Comparison of ENCODE assay signal across 27 mouse cellular contexts in the genomic region with DNA sequence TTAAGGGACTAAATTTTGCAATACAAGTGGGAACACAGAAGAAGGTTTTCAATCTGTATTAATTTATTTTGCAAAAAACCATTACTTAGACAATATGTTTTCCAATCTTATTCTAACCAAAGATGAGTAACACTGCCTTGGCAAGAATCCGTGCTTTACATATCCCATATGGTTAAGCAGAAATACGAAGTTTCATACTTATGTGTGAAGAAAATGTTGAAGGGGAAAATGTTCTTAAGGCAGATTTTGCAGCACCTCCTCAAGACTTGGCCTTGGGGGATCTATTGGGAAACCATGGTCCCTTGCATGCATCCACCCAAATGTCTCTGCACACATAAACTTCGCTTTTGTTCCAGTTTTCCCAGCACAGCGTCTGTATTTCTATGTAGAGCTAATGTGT. TPM values are rescaled to one million over a fixed set of nuclear protein-coding genes. Genes with fewer than 3 reads are reported as not detected.
DNase-seq lines count a peak whose midpoint lies in the region; ATAC-seq lines count a peak whose summit lies in the region.
"Had no signal": no experiment of that assay in that cellular context is flagged by ENCODE, and none has a peak within 500 bp of the region (broad histone marks: within the 10 kb centered on the region; RNA-seq: fewer than 3 reads in every experiment).

No protein-coding gene starts in this region.

- peak; percentile 28 to 48 for DNase-seq in frontal cortex, postnatal 36 days (ENCODE audit: low spot score in 2 of 2)
- no peak for DNase-seq in frontal cortex, postnatal 14 days (ENCODE audit: low spot score in 2 of 2)
- DNase-seq in left cerebral cortex, postnatal 14 days (ENCODE audit: low spot score in 2 of 2), result peak; percentile 14 to 39
- DNase-seq in left cerebral cortex, adult 8-10 months (ENCODE audit: low spot score in 2 of 2), result no peak
- DNase-seq in telencephalon, adult 2 months (ENCODE audit: low read depth, low spot score), result peak; percentile 77
- no peak for DNase-seq in thymus, postnatal 36 days
- DNase-seq: adrenal gland, adult 2 months; cerebellum, adult 2 months; cerebellum, postnatal 36 days; embryo, embryonic 11 days; gastrocnemius, adult 2 months; heart, postnatal 4 days; kidney, adult 2 months; liver; lung, postnatal 36 days; thymus, postnatal 14 days had no signal

- H3K27me3 ChIP-seq in forebrain, embryonic 16.5 days (replicated peaks; ENCODE audit: control insufficient read depth, insufficient read depth, low read length), result no peaks in the 10 kb centered on the region
- H3K27me3 ChIP-seq: embryonic facial prominence, embryonic 13.5 days; hindbrain, embryonic 15.5 days; liver, embryonic 15.5 days; lung, embryonic 15.5 days; megakaryocyte, embryonic 14.5 days; midbrain, embryonic 13.5 days had no signal

- H3K9me3 ChIP-seq in forebrain, embryonic 16.5 days (ENCODE audit: control insufficient read depth, low read length), result no peaks in the 10 kb centered on the region
- H3K9me3 ChIP-seq: embryonic facial prominence, embryonic 13.5 days; heart, embryonic 10.5 days; hindbrain, embryonic 15.5 days; limb, embryonic 10.5 days; liver, embryonic 15.5 days; lung, embryonic 15.5 days; megakaryocyte, embryonic 14.5 days; midbrain, embryonic 13.5 days had no signal

- intact Hi-C loops in left cerebral cortex, postnatal 14 days (cut with DNase I), result no loop called here

- no peak overlapping the region for H3K4me2 ChIP-seq in forebrain, embryonic 16.5 days (ENCODE audit: low read length)
- H3K4me2 ChIP-seq: embryonic facial prominence, embryonic 13.5 days; hindbrain, embryonic 15.5 days; liver, embryonic 15.5 days; lung, embryonic 15.5 days; midbrain, embryonic 13.5 days had no signal

- 64% methylated on average over 4 of the region's 4 CpGs for WGBS in forebrain, embryonic 16.5 days

- 0 out of 2 replicates have a peak, but pooled peaks cover 4% of the 10 kb centered on the region for H3K4me1 ChIP-seq in forebrain, embryonic 16.5 days (replicated peaks; ENCODE audit: control insufficient read depth, insufficient read depth, low read length)
- H3K4me1 ChIP-seq: embryonic facial prominence, embryonic 13.5 days; heart, embryonic 10.5 days; hindbrain, embryonic 15.5 days; limb, embryonic 10.5 days; liver, embryonic 15.5 days; lung, embryonic 15.5 days; midbrain, embryonic 13.5 days had no signal

- no peak overlapping the region for H3K4me3 ChIP-seq in forebrain, embryonic 16.5 days (replicated peaks; ENCODE audit: low read length)
- H3K4me3 ChIP-seq: embryonic facial prominence, embryonic 13.5 days; erythroblast, embryonic 14.5 days; gastrocnemius, adult 2 months; heart, embryonic 10.5 days; hindbrain, embryonic 15.5 days; limb, embryonic 10.5 days; liver, embryonic 15.5 days; lung, embryonic 15.5 days; megakaryocyte, embryonic 14.5 days; midbrain, embryonic 13.5 days had no signal

- H3K36me3 ChIP-seq in forebrain, embryonic 16.5 days (ENCODE audit: control insufficient read depth, insufficient read depth), result no peaks in the 10 kb centered on the region
- H3K36me3 ChIP-seq: embryonic facial prominence, embryonic 13.5 days; heart, embryonic 10.5 days; hindbrain, embryonic 15.5 days; limb, embryonic 10.5 days; liver, embryonic 15.5 days; lung, embryonic 15.5 days; midbrain, embryonic 13.5 days had no signal

- peak; percentile 27; the same call in 1 of the 2 replicates for ATAC-seq in forebrain, embryonic 16.5 days
- ATAC-seq: midbrain, embryonic 13.5 days had no signal

- H3K27ac ChIP-seq in forebrain, embryonic 16.5 days (ENCODE audit: low read length), result peak overlapping the region; percentile 15; the same call in 1 of the 2 replicates
- H3K27ac ChIP-seq: embryonic facial prominence, embryonic 13.5 days; gastrocnemius, adult 2 months; heart, embryonic 10.5 days; hindbrain, embryonic 15.5 days; kidney, postnatal 0 days; limb, embryonic 10.5 days; liver, embryonic 15.5 days; lung, embryonic 15.5 days; midbrain, embryonic 13.5 days had no signal

- H3K9ac ChIP-seq in forebrain, embryonic 16.5 days (replicated peaks; ENCODE audit: low read depth, low read length), result no peak overlapping the region
- H3K9ac ChIP-seq: embryonic facial prominence, embryonic 13.5 days; hindbrain, embryonic 15.5 days; liver, embryonic 15.5 days; lung, embryonic 15.5 days; midbrain, embryonic 13.5 days had no signal

RNA-seq across cellular contexts. Expression of a gene that starts 27.6 kb away (rescaled TPM):
- 100 to 1,000 TPM; 181 TPM for total RNA-seq in left cerebral cortex, postnatal 14 days (2021)
- 100 to 1,000 TPM; 245 to 339 (median 291) TPM for total RNA-seq in left cerebral cortex, adult 8-10 months (2022)
- 128 and 147 TPM in 2 replicates for polyA plus RNA-seq in forebrain, embryonic 16.5 days (2015; fragmentation: Nextera tagmentation; extraction: Ambion mirVana)
- polyA plus RNA-seq: erythroblast, embryonic 14.5 days had no signal

RNA-seq across cellular contexts. Expression of a gene that starts 28.2 kb away (rescaled TPM):
- 10 to 100 TPM; 66.2 to 69.8 TPM for total RNA-seq in left cerebral cortex, postnatal 14 days (2021)
- 10 to 100 TPM; 55.0 to 70.1 (median 56.8) TPM for total RNA-seq in left cerebral cortex, adult 8-10 months (2022)
- 82.6 and 88.9 TPM in 2 replicates for polyA plus RNA-seq in forebrain, embryonic 16.5 days (2015; fragmentation: Nextera tagmentation; extraction: Ambion mirVana)

Comparison
In these comparisons a context has a peak if more than half of its experiments do, and no peak if none do; other contexts are left out.
1. DNase-seq: peak in frontal cortex, postnatal 36 days (2 of 2), left cerebral cortex, postnatal 14 days (2 of 2) and telencephalon, adult 2 months (single experiment); none in frontal cortex, postnatal 14 days (0 of 2), left cerebral cortex, adult 8-10 months (0 of 2) and thymus, postnatal 36 days (0 of 2).